Mouse (Mus musculus): Measurements from ENCODE around the gene E130311K13Rik. TPM values are rescaled to one million over a fixed set of nuclear protein-coding genes. Genes with fewer than 3 reads are reported as not detected.

Gene E130311K13Rik
- total RNA-seq, 2 experiments from 2014 or later: 2.7 to 4.4 TPM

DNA sequence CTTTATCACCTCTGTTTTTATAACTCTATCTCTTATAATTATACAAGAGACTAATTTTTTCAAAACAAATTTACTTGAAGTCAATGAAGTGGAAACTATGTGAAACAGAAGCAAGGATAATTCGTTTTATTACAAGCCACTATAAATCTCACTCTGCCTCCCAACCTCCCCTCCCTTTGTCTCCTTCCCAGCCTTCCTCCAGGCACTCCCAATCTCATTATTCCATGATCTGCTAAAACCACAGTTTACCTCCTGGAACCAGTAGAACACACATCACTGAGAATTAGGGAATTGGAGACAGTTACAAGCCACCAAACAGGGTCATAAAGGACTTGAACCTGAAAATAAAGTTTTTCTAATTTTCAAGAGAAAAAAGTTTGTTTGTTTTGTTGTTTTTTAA lies 32.1 kb downstream of the E130311K13Rik start:
- intact Hi-C loops (cut with DNase I): no loop called here
- DNase-seq: no peak

DNA sequence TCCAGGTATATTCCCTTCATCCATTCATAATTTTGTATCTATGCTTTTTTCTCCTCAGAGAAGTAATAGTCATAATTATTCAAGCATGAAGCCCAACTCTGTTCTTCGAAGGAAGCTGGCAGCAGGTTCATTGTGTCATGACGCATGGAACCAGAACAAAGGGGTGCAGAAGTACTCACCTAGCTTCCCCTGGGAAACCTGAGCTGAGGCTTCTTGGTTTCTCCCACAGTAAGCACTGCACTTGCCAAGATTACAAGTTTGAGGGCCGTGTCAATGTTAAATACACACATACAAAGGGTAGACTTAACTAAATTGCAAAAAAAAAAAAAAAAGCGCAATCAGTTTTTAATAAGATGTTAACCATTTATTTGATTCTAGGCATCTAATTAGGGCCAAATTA lies 33.0 kb downstream of the E130311K13Rik start:
- intact Hi-C loops (cut with DNase I): no loop called here
- no peak for DNase-seq

DNA sequence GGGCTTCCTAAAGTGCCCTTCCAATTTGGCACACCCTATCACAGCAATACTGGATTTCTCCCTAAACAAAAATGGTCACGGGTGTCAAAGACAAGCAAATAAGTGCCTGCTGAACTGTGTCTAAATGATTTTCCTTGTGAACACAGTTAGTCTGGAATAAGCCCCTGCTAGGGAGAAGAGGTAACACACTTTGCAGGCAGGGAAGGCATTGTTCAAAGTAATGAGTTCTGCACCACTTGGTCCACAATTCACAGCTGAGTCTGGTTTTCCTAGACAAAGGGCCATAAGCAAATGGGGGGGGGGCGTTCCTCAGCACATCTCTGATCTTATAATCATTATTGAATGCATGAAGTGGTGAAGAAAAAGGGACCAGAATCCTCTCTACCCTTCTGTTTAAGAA lies 33.5 kb downstream of the E130311K13Rik start:
- intact Hi-C loops (cut with DNase I): no loop called here
- no peak for DNase-seq

DNA sequence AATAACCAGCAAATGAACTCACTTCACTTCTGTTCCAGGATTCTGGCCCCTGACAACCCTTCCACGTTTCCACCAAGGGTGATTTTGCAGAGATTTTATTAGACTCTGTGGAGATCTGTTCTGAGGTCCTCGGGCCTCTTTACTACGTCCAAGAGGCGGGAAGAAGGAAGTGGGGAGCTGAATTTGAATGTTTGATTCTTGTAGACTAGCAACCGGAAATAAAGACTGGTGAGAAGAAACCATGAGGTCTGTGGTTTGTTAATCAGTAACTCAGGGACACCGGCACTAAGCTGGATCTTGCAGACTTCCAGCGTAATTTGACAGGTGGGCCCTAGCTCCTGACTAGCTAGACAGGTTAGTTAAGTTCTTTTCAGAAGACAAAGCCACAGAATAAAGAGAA lies 35.6 kb downstream of the E130311K13Rik start:
- intact Hi-C loops (cut with DNase I): no loop called here
- no peak for DNase-seq

DNA sequence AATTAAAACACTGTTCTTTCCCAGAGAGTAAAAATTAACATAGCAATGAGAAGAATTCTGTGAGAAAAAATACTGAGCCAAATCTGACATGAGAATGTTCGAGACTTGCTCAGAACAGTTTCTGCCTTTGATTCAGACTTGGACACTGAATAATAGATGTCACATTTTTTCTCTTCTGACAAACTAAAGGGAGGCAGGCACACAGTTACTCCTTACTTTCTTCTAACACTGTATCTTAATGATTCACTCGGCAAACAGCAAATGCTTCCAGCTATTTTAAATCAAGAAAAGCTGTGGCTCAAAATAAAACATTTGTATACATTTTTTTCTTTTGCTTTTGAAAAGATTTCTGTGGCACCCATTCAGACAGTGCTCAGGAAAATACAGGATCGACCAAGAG lies 37.1 kb downstream of the E130311K13Rik start:
- DNase-seq: no peak
- intact Hi-C loops (cut with DNase I): no loop called here

DNA sequence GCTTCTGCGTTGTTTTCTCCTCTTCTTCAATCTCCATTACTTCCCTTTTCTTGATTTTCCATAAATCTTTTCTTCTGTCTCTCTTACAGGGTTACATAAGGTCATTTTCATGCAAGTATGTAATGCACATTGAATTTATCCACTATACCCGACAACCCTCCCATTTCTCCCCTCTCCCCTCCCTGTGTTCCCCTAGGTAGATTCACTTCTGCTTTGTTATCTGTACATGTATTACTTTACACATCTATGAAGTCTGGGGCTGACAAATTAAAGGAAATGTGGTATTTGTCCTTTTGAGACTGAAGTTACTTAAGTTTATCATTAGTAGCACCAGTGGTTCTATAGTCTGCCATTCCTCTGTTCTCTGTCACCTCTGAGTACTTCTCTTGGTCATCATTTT lies 48.2 kb downstream of the E130311K13Rik start:
- no peak for DNase-seq
- intact Hi-C loops (cut with DNase I): no loop called here

DNA sequence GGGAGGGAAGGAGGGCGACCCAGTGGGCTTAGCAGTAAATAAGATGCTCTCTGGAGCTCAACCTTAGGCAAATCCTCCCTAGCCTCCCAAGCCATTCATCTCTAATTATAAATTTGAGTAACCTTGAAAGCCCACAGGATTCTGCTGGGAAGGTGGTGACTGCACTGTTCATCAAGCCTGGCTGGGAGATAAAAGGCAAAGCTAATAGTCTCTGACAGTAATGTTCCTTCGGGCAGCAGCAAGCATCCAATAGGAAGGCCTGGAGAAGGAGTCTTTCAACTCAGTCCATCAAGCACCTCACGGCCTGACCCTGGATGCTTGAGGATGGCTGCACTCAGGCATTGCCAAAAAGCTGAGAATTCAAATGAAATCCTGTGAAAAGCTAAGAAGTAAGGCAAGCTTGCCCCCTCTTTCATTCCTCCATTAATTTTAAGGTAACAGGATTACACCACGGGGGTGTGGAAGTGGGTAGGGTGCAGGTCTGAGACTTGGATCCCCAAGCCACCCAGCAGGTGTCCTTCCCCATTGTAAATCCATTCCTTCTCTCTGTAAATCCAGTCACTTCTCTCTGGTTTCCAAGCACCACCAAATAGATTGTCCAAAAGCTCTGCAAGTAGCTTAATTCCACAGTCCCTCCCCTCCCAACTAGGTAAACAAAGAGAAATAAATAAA lies 50.1 kb downstream of the E130311K13Rik start:
- intact Hi-C loops (cut with DNase I): no loop called here

DNA sequence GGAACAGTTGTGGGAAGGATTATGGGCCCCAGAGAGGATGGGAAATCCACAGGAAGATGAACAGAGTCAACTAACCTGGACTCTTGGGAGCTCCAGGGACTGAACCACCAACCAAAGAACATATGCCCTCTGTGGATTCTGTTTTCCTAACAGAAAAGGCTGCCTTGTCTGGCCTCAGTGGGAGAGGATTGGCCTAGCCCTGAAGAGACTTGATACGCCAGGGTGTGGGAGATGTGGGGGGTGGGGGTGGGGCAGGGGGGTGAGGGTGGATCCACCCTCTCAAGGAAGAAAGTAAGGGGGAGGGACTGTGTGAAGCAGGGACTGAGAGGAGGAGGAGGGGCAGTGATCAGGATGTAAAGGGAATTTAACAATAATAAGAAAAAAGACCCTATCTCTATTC lies 56.5 kb downstream of the E130311K13Rik start:
- no peak for DNase-seq
- intact Hi-C loops (cut with DNase I): no loop called here

More for the DNA sequence above, 50.1 kb downstream of the E130311K13Rik start:
- DNase-seq: no peak

DNA sequence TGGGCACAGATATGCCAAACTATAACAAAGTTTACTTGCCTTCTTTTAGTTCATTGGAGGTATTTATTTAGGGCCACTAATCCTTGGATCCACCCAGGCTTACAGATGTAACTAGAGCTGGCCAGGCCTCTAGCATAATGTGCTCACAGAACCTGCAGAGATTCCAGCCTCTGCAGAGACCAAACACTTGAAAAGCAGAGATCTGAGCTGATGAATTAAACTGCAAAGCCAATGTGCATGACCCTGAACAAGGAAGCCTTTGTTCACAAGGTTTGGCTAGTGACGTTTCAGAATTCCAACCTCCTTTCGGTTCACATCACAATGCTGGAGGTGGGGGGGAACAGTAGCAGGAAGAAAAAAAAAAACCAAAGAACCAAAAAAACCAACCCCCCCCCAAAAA lies 58.0 kb downstream of the E130311K13Rik start:
- DNase-seq: no peak
- intact Hi-C loops (cut with DNase I): no loop called here

DNA sequence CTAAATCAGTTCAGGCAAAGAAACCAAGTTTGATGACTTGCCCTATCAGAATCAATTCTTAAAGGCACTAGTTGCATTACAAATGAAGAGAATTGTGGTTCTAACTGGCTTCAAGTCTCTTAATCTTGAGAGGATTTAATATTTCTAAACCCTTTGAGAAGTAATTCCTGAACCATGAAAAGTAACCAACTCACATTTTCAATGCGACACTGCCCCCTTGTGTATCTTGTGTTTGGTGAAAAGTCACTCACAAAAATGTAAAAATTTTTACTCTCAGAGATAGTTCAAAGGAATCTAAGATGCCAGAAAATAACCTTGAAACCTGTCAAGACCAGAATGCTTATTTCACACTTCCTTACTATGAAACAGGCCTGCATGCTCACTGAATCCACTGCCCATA lies 61.0 kb downstream of the E130311K13Rik start:
- intact Hi-C loops (cut with DNase I): loop anchor here (5.0 kb wide), 2 partner anchors 296 to 311 kb away; no protein-coding TSS in a partner anchor
- DNase-seq: peak in 1 of 2 experiments; percentile 7

DNA sequence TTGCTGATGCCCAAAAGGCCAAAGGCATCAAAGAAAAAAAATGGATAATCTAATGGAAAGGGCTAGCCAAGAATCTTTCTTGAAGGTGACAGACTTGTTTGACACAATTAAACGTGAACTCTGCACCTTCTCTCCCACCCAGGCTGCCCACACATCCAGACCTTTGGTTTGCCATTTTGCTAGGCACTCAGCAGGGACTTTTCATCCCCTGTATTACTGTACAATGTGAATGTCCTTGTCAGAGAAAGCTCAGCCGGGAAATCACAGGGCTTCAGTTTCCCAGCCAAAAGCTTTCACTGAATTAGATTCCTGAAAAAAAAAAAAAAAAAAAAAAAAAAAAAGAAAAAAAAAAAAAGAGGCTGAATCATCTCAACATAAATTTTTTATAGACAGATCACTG lies 64.2 kb downstream of the E130311K13Rik start:
- intact Hi-C loops (cut with DNase I): loop anchor here (5.0 kb wide), 2 partner anchors 293 to 308 kb away; no protein-coding TSS in a partner anchor
- DNase-seq: no peak

Other genes with a start within 250 kb of the E130311K13Rik start
- not detected for gene Plch1, start 30.0 kb downstream of the E130311K13Rik start, total RNA-seq (2021)
- gene Slc33a1, start 35.3 kb upstream of the E130311K13Rik start, total RNA-seq (2021): 1 to 10 TPM; 5.1 to 5.4 TPM
- 10 to 100 TPM; 13.4 to 17.5 TPM for gene Gmps, start 46.6 kb upstream of the E130311K13Rik start, total RNA-seq (2021)
- gene Vmn2r1, start 152.1 kb upstream of the E130311K13Rik start, total RNA-seq (2021): under 1 TPM; 0.07 to 0.08 TPM
- not detected for gene Vmn2r2, start 212.5 kb upstream of the E130311K13Rik start, total RNA-seq (2021)